Mouse (Mus musculus): ENCODE measurements at regions not wholly inside any gene's neighbourhood (a gene's known extent, or its start where the extent isn't known, plus 50 kb on each side); places are given as distances from the start of the nearest gene placed in this dataset.

- Histone ChIP-seq H3K4me3 (ENCODE audit: insufficient read depth, low read length) (no peak overlapping the region), H3K27ac (ENCODE audit: insufficient read depth, low read depth, low read length) (no peak overlapping the region), H3K4me1 (ENCODE audit: control insufficient read depth, insufficient read depth, low read length) (no peaks in the 10 kb centered on the region)
- no peak for TF ChIP-seq CTCF (IDR thresholded peaks at IDR 0.05; ENCODE audit: low read depth, low read length)
- TF ChIP-seq POLR2A (IDR thresholded peaks at IDR 0.05; ENCODE audit: borderline replicate concordance, low read depth, low read length), result no peak
These were observed 99.3 kb upstream of the Jag1 start for GRCm38 (mm10) chr2:137215697-137216096.

- no peak overlapping the region for H3K27ac ChIP-seq (ENCODE audit: insufficient read depth, low read depth, low read length)
- H3K4me3 ChIP-seq (ENCODE audit: insufficient read depth, low read length), result no peak overlapping the region
- H3K4me1 ChIP-seq (ENCODE audit: control insufficient read depth, insufficient read depth, low read length), result no peaks in the 10 kb centered on the region
- no peak for TF ChIP-seq CTCF (IDR thresholded peaks at IDR 0.05; ENCODE audit: low read depth, low read length)
- TF ChIP-seq POLR2A (IDR thresholded peaks at IDR 0.05; ENCODE audit: borderline replicate concordance, low read depth, low read length), result no peak
These were observed 91.4 kb upstream of the Jag1 start for GRCm38 (mm10) chr2:137207846-137208245.

GRCm38 (mm10) chr2:137204274-137204850 lies 87.9 kb upstream of the Jag1 start:
- no peak overlapping the region for H3K4me3 ChIP-seq (ENCODE audit: insufficient read depth, low read length)
- no peak overlapping the region for H3K27ac ChIP-seq (ENCODE audit: insufficient read depth, low read depth, low read length)
- no peak for TF ChIP-seq POLR2A (IDR thresholded peaks at IDR 0.05; ENCODE audit: borderline replicate concordance, low read depth, low read length)
- no peak for TF ChIP-seq CTCF (IDR thresholded peaks at IDR 0.05; ENCODE audit: low read depth, low read length)
- H3K4me1 ChIP-seq (ENCODE audit: control insufficient read depth, insufficient read depth, low read length), result no peaks in the 10 kb centered on the region

GRCm38 (mm10) chr2:137200101-137200500 lies 83.7 kb upstream of the Jag1 start:
- H3K4me1 ChIP-seq (ENCODE audit: control insufficient read depth, insufficient read depth, low read length), result no peaks in the 10 kb centered on the region
- H3K4me3 ChIP-seq (ENCODE audit: insufficient read depth, low read length), result no peak overlapping the region
- TF ChIP-seq POLR2A (IDR thresholded peaks at IDR 0.05; ENCODE audit: borderline replicate concordance, low read depth, low read length), result no peak
- no peak for TF ChIP-seq CTCF (IDR thresholded peaks at IDR 0.05; ENCODE audit: low read depth, low read length)
- H3K27ac ChIP-seq (ENCODE audit: insufficient read depth, low read depth, low read length), result no peak overlapping the region

GRCm38 (mm10) chr2:137192183-137192582 lies 75.7 kb upstream of the Jag1 start:
- no peaks in the 10 kb centered on the region for H3K4me1 ChIP-seq (ENCODE audit: control insufficient read depth, insufficient read depth, low read length)
- H3K27ac ChIP-seq (ENCODE audit: insufficient read depth, low read depth, low read length), result no peak overlapping the region
- H3K4me3 ChIP-seq (ENCODE audit: insufficient read depth, low read length), result no peak overlapping the region
- TF ChIP-seq POLR2A (IDR thresholded peaks at IDR 0.05; ENCODE audit: borderline replicate concordance, low read depth, low read length) (no peak), CTCF (IDR thresholded peaks at IDR 0.05; ENCODE audit: low read depth, low read length) (no peak)

- Histone ChIP-seq H3K27ac (ENCODE audit: insufficient read depth, low read depth, low read length) (no peak overlapping the region), H3K4me3 (ENCODE audit: insufficient read depth, low read length) (no peak overlapping the region), H3K4me1 (ENCODE audit: control insufficient read depth, insufficient read depth, low read length) (no peaks in the 10 kb centered on the region)
- TF ChIP-seq CTCF (IDR thresholded peaks at IDR 0.05; ENCODE audit: low read depth, low read length) (no peak), POLR2A (IDR thresholded peaks at IDR 0.05; ENCODE audit: borderline replicate concordance, low read depth, low read length) (no peak)
These were observed 52.7 kb upstream of the Jag1 start for GRCm38 (mm10) chr2:137169176-137169575.

GRCm38 (mm10) chr2:137168626-137169025 lies 52.2 kb upstream of the Jag1 start:
- H3K4me1 ChIP-seq (ENCODE audit: control insufficient read depth, insufficient read depth, low read length), result no peaks in the 10 kb centered on the region
- TF ChIP-seq CTCF (IDR thresholded peaks at IDR 0.05; ENCODE audit: low read depth, low read length) (no peak), POLR2A (IDR thresholded peaks at IDR 0.05; ENCODE audit: borderline replicate concordance, low read depth, low read length) (no peak)
- no peak overlapping the region for H3K27ac ChIP-seq (ENCODE audit: insufficient read depth, low read depth, low read length)
- no peak overlapping the region for H3K4me3 ChIP-seq (ENCODE audit: insufficient read depth, low read length)
